Mouse (Mus musculus) CD4-positive naive resting alpha-beta T cell, adult 57 days (primary cell): ENCODE measurements around the gene Gjc3. TPM values are rescaled to one million over a fixed set of nuclear protein-coding genes. Genes with fewer than 3 reads are reported as not detected.

ENCODE experiments used
- total RNA-seq: library from RNA; stranded (reverse); gene quantifications from one replicate; pipeline ENCODE4 v1.2.4, GENCODE M21; 2023

Gene Gjc3
- not detected for total RNA-seq

DNA sequence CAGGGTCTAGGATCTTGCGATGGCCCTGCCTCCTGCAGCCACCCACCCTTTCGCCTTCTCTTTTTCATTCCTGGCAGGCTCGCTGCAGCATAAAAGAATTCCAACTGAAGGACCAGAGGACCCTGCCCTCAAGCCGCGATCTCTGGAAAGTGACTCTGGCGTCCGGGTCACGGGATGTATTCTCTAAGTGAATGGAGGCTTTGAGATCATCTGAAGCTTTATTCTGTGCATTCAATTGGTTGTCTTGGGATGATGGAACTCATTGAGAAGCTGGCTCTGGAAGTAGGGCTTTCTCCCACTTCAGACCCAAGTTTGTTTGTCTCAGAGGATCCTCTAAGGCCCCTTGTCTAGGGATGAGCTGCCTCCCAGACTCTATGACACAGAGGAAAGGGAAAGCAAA lies at the start of gene Gjc3:
Gene Gjc3, minus strand, starts transcription at position 154 of the 400 bp plus-strand sequence.

GRCm38 (mm10) chr5:137981300-137981699 lies 18.4 kb upstream of the Gjc3 start, which contains the start of gene Azgp1:
Gene Azgp1 (plus strand): TSS chr5:137981520.

GRCm38 (mm10) chr5:137921532-137921931 lies 41.4 kb downstream of the Gjc3 start, which contains the start of gene Cyp3a13:
Gene Cyp3a13 (minus strand): TSS chr5:137921619.

Other genes starting within 250 kb of the Gjc3 start
- 1.7 TPM for gene Nyap1, start 221.5 kb downstream of the Gjc3 start, total RNA-seq
- 231 TPM for gene Tsc22d4, start 217.4 kb downstream of the Gjc3 start, total RNA-seq
- gene Ppp1r35, start 184.2 kb downstream of the Gjc3 start, total RNA-seq: 23.3 TPM
- gene Mepce, start 175.4 kb downstream of the Gjc3 start, total RNA-seq: 168 TPM
- gene Zcwpw1, start 175.3 kb downstream of the Gjc3 start, total RNA-seq: 15.1 TPM
- gene Pilra, start 126.8 kb downstream of the Gjc3 start, total RNA-seq: 5.1 TPM
- 2.1 TPM for gene Pilrb1, start 105.0 kb downstream of the Gjc3 start, total RNA-seq
- 1.7 TPM for gene Pilrb2, start 91.3 kb downstream of the Gjc3 start, total RNA-seq
- gene Cyp3a13, start 41.5 kb downstream of the Gjc3 start, total RNA-seq: not detected
- not detected for gene Azgp1, start 18.4 kb upstream of the Gjc3 start, total RNA-seq
- not detected for gene Smok3a, start 58.2 kb upstream of the Gjc3 start, total RNA-seq
- not detected for gene Smok3b, start 58.3 kb upstream of the Gjc3 start, total RNA-seq
- not detected for gene Smok3c, start 90.1 kb upstream of the Gjc3 start, total RNA-seq
- 25.9 TPM for gene Zkscan1, start 122.0 kb upstream of the Gjc3 start, total RNA-seq
- gene Zscan21, start 153.8 kb upstream of the Gjc3 start, total RNA-seq: 13.7 TPM
- gene Zfp113, start 192.6 kb upstream of the Gjc3 start, total RNA-seq: 13.7 TPM
- gene Cops6, start 198.0 kb upstream of the Gjc3 start, total RNA-seq: 48.1 TPM
- 22.8 TPM for gene Ap4m1, start 208.9 kb upstream of the Gjc3 start, total RNA-seq
- 76.6 TPM for gene Mcm7, start 209.3 kb upstream of the Gjc3 start, total RNA-seq
- gene Taf6, start 224.4 kb upstream of the Gjc3 start, total RNA-seq: 26.7 TPM
- 16.6 TPM for gene Cnpy4, start 224.4 kb upstream of the Gjc3 start, total RNA-seq
- gene Mblac1, start 231.2 kb upstream of the Gjc3 start, total RNA-seq: 1.3 TPM